Mouse (Mus musculus): ENCODE data around the gene U2af1l4. TPM values are rescaled to one million over a fixed set of nuclear protein-coding genes. Genes with fewer than 3 reads are reported as not detected.

The U2af1l4 gene
- polyA plus RNA-seq, 1 experiment from 2014 or later, result 85.6 TPM

GRCm38 (mm10) chr7:30567555-30567954 lies 4.5 kb downstream of the U2af1l4 start:
- no peak overlapping the region for H3K4me3 ChIP-seq
- peaks cover 9% of the 10 kb centered on the region for H3K4me1 ChIP-seq
- no peak overlapping the region for H3K9ac ChIP-seq
- no peak overlapping the region for H3K27ac ChIP-seq (replicated peaks)
- 84% methylated on average over 11 of the region's 11 CpGs for WGBS
- no peak for ATAC-seq (ENCODE audit: extremely low read depth, insufficient number of reproducible peaks, low FRiP score, low TSS enrichment)
- H3K4me2 ChIP-seq, result no peak overlapping the region
- H3K9me3 ChIP-seq, result no peaks in the 10 kb centered on the region
- no peaks in the 10 kb centered on the region for H3K27me3 ChIP-seq (replicated peaks)
- peaks cover 81% of the 10 kb centered on the region for H3K36me3 ChIP-seq

- Histone ChIP-seq H3K27ac (replicated peaks) (no peak overlapping the region), H3K9me3 (no peaks in the 10 kb centered on the region), H3K27me3 (replicated peaks) (no peaks in the 10 kb centered on the region), H3K4me1 (0 out of 2 replicates have a peak, but pooled peaks cover 3% of the 10 kb centered on the region), H3K36me3 (peaks cover 97% of the 10 kb centered on the region), H3K4me3 (no peak overlapping the region), H3K9ac (no peak overlapping the region), H3K4me2 (no peak overlapping the region)
- 84% methylated on average over 5 of the region's 5 CpGs for WGBS
- no peak for ATAC-seq (ENCODE audit: extremely low read depth, insufficient number of reproducible peaks, low FRiP score, low TSS enrichment)
Measured at GRCm38 (mm10) chr7:30572389-30572788, 9.3 kb downstream of the U2af1l4 start.

- Histone ChIP-seq H3K27me3 (replicated peaks) (no peaks in the 10 kb centered on the region), H3K9ac (no peak overlapping the region), H3K4me3 (no peak overlapping the region), H3K4me1 (0 out of 2 replicates have a peak, but pooled peaks cover 3% of the 10 kb centered on the region), H3K4me2 (no peak overlapping the region), H3K36me3 (peaks cover 98% of the 10 kb centered on the region), H3K27ac (replicated peaks) (no peak overlapping the region), H3K9me3 (no peaks in the 10 kb centered on the region)
- no peak for ATAC-seq (ENCODE audit: extremely low read depth, insufficient number of reproducible peaks, low FRiP score, low TSS enrichment)
- WGBS, result 68% methylated on average over 2 of the region's 2 CpGs
Measured at GRCm38 (mm10) chr7:30572969-30573368, 9.9 kb downstream of the U2af1l4 start.

- H3K4me3 ChIP-seq, result no peak overlapping the region
- no peak overlapping the region for H3K4me2 ChIP-seq
- no peak for ATAC-seq (ENCODE audit: extremely low read depth, insufficient number of reproducible peaks, low FRiP score, low TSS enrichment)
- peaks cover 100% of the 10 kb centered on the region for H3K36me3 ChIP-seq
- H3K27me3 ChIP-seq (replicated peaks), result no peaks in the 10 kb centered on the region
- no peaks in the 10 kb centered on the region for H3K4me1 ChIP-seq
- no peaks in the 10 kb centered on the region for H3K9me3 ChIP-seq
- no peak overlapping the region for H3K9ac ChIP-seq
- 94% methylated on average over 8 of the region's 8 CpGs for WGBS
- no peak overlapping the region for H3K27ac ChIP-seq (replicated peaks)
Measured at GRCm38 (mm10) chr7:30579950-30580349, 16.8 kb downstream of the U2af1l4 start.

- Histone ChIP-seq H3K4me1 (peaks cover 3% of the 10 kb centered on the region), H3K27me3 (replicated peaks) (no peaks in the 10 kb centered on the region), H3K27ac (replicated peaks) (no peak overlapping the region), H3K4me2 (no peak overlapping the region), H3K4me3 (no peak overlapping the region), H3K9me3 (no peaks in the 10 kb centered on the region), H3K9ac (no peak overlapping the region), H3K36me3 (peaks cover 100% of the 10 kb centered on the region)
- ATAC-seq (ENCODE audit: extremely low read depth, insufficient number of reproducible peaks, low FRiP score, low TSS enrichment), result no peak
- WGBS, result 93% methylated on average over 16 of the region's 16 CpGs
Measured at GRCm38 (mm10) chr7:30581547-30581946, 18.4 kb downstream of the U2af1l4 start.

DNA sequence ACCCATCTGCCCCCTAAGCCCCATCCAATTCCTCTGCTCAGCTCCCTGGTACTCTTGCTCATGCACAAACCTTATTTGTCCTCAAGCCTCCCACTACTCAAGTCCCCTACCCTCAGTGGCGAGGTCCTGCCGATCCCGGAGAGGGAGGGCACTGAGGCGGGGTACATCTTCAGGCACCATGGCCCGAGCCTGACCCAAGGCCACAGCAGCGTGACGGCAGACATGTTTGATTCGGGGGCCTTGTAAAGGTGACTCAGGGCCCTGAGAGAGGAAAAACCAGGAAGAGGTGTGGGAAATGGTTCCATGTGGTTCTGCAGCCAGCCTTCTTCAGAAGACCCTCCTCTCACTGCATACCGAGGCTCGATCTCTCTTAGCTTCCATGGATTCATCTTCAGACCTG lies 21.2 kb downstream of the U2af1l4 start:
- no peak overlapping the region for H3K27ac ChIP-seq (replicated peaks)
- ATAC-seq (ENCODE audit: extremely low read depth, insufficient number of reproducible peaks, low FRiP score, low TSS enrichment), result no peak
- no peak overlapping the region for H3K4me2 ChIP-seq
- no peaks in the 10 kb centered on the region for H3K9me3 ChIP-seq
- H3K4me1 ChIP-seq, result peaks cover 15% of the 10 kb centered on the region
- H3K36me3 ChIP-seq, result peaks cover 76% of the 10 kb centered on the region
- 96% methylated on average over 10 of the region's 10 CpGs for WGBS
- H3K27me3 ChIP-seq (replicated peaks), result no peaks in the 10 kb centered on the region
- no peak overlapping the region for H3K4me3 ChIP-seq
- H3K9ac ChIP-seq, result no peak overlapping the region

- H3K27ac ChIP-seq (replicated peaks), result no peak overlapping the region
- H3K9me3 ChIP-seq, result no peaks in the 10 kb centered on the region
- H3K27me3 ChIP-seq (replicated peaks), result no peaks in the 10 kb centered on the region
- H3K4me1 ChIP-seq, result peaks cover 22% of the 10 kb centered on the region
- ATAC-seq (ENCODE audit: extremely low read depth, insufficient number of reproducible peaks, low FRiP score, low TSS enrichment), result no peak
- WGBS, result 96% methylated on average over 7 of the region's 7 CpGs
- H3K36me3 ChIP-seq, result peaks cover 68% of the 10 kb centered on the region
- H3K4me2 ChIP-seq, result no peak overlapping the region
- H3K4me3 ChIP-seq, result no peak overlapping the region
- H3K9ac ChIP-seq, result no peak overlapping the region
Measured at GRCm38 (mm10) chr7:30585170-30585569, 22.1 kb downstream of the U2af1l4 start.

- Histone ChIP-seq H3K27ac (replicated peaks) (no peak overlapping the region), H3K27me3 (replicated peaks) (no peaks in the 10 kb centered on the region), H3K4me3 (peak overlapping the region; percentile 80), H3K4me1 (peaks cover 23% of the 10 kb centered on the region), H3K4me2 (peak overlapping the region; percentile 98), H3K36me3 (peaks cover 54% of the 10 kb centered on the region), H3K9ac (peak overlapping the region; percentile 96), H3K9me3 (no peaks in the 10 kb centered on the region)
- WGBS, result 89% methylated on average over 28 of the region's 28 CpGs
- ATAC-seq (ENCODE audit: extremely low read depth, insufficient number of reproducible peaks, low FRiP score, low TSS enrichment), result no peak
Measured at GRCm38 (mm10) chr7:30586455-30587020, 23.4 kb downstream of the U2af1l4 start.

- peak overlapping the region; percentile 96 for H3K9ac ChIP-seq
- ATAC-seq (ENCODE audit: extremely low read depth, insufficient number of reproducible peaks, low FRiP score, low TSS enrichment), result peak; percentile 2; the same call in 1 of the 2 replicates
- H3K4me1 ChIP-seq, result peaks cover 23% of the 10 kb centered on the region
- H3K4me3 ChIP-seq, result peak overlapping the region; percentile 80
- under 1% methylated on average over 67 of the region's 67 CpGs for WGBS
- no peaks in the 10 kb centered on the region for H3K9me3 ChIP-seq
- H3K27me3 ChIP-seq (replicated peaks), result no peaks in the 10 kb centered on the region
- peaks cover 39% of the 10 kb centered on the region for H3K36me3 ChIP-seq
- H3K27ac ChIP-seq (replicated peaks), result peak overlapping the region; percentile 90
- peak overlapping the region; percentile 98 for H3K4me2 ChIP-seq
Measured at GRCm38 (mm10) chr7:30587842-30588667, 25.0 kb downstream of the U2af1l4 start.

DNA sequence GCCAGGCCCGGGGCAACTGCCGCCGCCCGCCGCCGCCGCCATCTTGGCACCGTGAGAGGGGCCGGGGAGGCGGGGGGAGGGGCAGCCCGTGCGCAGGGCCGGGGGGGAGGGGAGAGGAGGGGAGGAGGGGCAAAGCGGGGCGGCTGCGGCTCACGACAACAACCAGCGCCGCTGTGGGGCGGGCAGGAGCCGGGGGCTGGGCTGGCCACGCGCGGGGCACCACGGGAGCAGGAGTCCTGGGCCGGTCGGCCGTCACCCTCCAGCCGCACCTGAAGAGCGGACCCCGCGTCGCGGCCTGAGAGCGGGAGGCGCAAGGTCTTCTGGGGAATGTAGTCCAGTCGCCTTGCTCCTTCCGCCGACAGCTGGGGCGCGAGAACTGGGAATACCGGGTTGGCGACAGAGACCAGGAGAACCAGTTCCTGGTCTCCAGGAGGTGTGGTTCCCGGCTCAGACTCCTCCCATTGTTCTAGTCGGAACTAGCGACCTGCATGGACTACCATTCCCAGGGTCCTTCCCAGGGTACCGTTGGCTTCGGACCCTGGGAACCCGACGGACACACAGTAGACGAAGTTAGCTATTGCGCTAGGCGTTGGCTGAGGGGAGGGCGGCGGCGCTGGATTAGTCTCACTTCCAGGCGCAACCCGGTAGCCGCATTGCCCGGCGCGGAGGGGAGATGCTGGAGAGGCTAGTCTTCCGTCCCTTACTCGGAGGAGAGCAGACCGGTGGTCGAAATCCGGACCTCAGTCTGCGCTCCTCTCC lies 25.8 kb downstream of the U2af1l4 start, which contains the start of gene Kmt2b:
Gene Kmt2b, minus strand, starts transcription at position 51 of the 759 bp plus-strand sequence.
- H3K9ac ChIP-seq, result peak within 1 kb of the TSS; percentile 96
- H3K4me1 ChIP-seq, result peaks cover 23% of the 10 kb centered on the region
- H3K4me3 ChIP-seq, result peak within 1 kb of the TSS; percentile 80
- ATAC-seq (ENCODE audit: extremely low read depth, insufficient number of reproducible peaks, low FRiP score, low TSS enrichment), result peak; percentile 92
- H3K27ac ChIP-seq (replicated peaks), result peak within 1 kb of the TSS; percentile 90
- no peaks in the 10 kb centered on the region for H3K9me3 ChIP-seq
- under 1% methylated on average over 63 of the region's 68 CpGs for WGBS
- no peaks in the 10 kb centered on the region; the same call in 1 of the 2 replicates for H3K27me3 ChIP-seq (replicated peaks)
- peak within 1 kb of the TSS; percentile 98 for H3K4me2 ChIP-seq
- peaks cover 31% of the 10 kb centered on the region for H3K36me3 ChIP-seq
